Mouse (Mus musculus) thymus, postnatal 25 days (tissue): ENCODE results near the gene Kdm4d.
"Not testable (repeated sequence)": the region's sequence is repeated elsewhere in the genome, so short reads cannot be mapped to it uniquely, and the experiment has no call there.

ENCODE experiments used
- DNase-seq: peaks from one replicate; pipeline ENCODE4 v3.0.0; 2022

The Kdm4d gene

DNA sequence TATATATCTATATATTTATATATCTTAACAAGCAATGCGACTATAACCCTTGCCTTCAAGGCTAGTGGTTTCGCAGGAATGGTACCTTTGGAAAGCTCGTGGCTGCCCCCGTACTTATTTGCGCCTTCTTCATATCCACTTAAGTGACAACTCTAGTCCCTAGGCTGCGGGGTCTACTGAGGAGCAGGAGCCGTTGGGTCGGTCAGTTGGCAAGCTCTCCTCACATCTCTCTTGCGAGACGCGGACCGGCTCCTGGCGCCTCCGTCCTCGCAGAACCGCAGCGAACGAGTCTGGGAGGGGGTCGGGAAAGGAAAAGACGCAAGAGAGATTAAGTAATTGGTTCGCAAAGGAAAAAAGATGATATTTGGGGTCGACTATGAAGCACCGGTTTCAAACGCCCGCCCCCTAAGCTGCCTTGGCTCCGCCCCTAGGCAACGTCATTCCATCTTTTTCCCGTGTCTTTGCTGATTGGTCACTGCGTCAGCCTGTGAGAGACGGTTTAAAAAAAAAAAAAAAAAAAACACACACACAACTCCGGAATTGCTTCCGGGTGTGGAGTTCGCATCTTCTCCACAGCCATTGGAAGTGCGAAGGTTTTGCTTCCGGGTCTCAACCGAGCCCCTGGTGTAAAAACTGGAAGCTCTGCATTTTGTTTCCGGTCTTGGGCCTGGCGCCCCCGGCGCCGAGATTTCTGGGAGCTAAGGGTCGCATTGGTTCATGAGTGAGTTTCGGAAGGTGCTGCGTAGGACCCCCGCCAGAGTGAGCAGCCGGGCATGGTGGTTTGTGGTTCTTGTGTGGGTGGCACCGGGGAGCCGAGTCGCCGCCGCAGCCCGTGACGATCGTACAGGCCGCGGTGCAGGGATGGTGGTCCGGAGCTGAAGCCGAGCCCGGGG lies at the start of gene Kdm4d, which contains the start of gene Cwc15:
Gene Kdm4d, minus strand, starts transcription at position 460 of the 893 bp plus-strand sequence.
Gene Cwc15, plus strand, starts transcription at position 595 of the 893 bp plus-strand sequence.
- DNase-seq: peak; percentile 95

DNA sequence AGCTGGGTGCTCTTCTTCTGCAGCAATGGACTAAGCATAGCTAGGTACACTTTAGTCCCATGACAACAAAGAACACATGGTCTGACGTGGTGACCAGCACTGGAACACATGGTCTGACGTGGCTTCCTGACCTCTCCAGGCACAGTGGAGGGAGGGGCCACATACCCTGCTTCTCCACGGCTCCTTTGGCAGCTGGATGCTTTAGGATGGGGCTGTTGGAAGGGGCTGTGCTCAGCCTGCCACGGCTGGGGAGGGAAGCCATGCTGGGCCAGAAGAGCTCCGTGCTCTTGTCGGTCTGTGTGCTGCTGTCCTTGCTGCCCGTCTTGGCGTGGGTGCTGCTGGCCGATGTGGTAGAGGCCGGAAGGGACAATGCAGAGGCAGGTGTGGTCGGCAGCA lies 48.1 kb upstream of the Kdm4d start:
- no peak for DNase-seq

DNA sequence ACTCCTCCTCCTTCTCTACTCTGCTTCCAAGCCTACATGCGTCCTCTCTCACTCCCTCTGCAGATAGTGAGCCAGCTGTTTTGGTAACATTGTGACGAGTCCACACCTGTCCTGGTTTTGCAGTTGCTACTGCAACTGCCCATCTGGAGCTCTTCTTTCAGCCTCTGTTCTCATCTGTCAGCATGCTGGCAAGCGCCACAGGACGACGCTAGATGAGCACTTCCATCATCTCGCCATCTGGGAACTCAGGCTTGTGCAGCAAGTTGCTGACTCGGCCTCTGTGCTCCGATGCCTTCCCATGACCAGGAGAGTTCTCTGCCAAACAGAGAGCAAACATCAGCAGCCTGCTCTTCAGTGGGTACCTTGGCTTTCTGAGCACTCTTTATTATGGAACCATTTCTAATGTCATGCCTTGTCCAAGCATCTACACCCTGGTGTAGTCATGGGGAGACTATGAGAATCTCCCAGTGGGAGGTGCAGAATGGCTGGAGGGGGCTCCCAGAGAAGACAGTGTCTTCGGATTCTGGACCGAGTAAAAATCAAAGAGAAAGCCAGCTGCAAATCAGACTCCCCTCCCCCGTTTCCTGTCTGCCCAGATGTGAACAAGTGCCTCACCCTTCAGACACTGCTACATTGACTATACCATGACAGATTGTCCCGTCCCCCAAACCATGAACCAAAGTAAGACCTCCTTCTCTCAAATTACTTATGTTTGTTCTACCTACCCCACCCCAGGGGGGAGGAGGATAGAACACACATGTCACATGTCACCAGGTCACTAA lies 47.5 kb upstream of the Kdm4d start:
- DNase-seq: peak; percentile 39

DNA sequence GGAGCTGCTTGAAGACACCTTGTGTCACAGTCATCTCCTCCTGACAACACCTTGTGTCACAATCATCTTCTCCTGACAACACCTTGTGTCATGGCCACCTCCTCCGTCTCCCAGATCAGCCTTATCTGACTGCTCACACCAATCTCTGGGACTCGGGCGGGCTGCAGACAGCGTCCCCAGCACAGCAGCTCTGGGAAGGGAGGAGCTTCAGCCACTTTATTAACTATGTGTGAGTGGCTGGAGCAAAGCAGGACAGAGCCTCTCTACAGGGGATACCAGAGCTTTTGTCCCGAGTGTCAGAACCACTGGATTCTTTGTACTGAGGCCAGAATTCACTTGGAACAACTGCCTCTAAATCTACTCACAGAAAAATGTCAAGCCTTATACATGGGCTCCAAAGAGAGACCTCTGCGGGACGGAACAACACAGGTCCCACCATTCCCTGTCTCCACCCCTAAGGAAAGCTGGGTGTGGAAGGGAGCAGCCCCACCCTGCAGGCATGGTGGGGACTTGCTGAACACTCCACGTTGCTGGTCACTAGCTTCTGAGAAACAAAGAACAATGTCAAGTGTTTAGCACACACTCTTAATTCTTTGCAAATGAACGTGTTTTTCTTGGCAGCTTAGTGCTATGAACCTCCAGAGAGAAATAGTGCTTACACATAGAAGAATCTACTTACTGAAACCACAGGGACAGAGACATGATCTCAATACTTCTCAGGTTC lies 43.9 kb upstream of the Kdm4d start:
- DNase-seq: no peak

DNA sequence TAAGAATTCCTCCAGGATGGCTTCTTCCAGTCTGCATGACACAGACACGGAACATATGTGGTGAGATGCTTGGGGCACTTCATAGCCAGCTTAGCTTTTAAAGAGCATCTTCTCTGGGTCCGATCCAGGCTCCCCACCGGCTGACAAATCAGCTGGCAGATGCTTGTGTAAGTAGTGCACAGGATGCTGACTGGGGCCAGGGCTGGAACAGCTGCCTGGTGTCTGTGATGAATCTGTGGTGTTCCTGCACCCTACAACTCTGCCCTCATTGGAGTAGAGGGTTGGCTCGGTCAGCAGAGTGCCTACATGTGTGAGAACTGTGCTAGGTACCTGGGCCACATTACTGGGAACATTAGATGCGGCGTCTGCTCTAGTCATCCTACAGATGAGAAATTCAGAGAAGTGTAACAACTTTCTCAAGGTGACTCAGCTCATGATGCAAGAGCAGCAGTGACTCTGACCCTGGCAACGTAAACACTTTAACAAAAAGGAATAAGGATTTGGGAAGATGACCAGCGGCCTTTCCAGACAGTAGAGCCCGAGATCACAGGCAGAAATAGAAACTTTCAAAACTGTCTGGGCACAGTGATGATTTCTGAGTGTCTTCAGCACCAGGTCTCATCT lies 34.7 kb upstream of the Kdm4d start:
- DNase-seq: no peak

DNA sequence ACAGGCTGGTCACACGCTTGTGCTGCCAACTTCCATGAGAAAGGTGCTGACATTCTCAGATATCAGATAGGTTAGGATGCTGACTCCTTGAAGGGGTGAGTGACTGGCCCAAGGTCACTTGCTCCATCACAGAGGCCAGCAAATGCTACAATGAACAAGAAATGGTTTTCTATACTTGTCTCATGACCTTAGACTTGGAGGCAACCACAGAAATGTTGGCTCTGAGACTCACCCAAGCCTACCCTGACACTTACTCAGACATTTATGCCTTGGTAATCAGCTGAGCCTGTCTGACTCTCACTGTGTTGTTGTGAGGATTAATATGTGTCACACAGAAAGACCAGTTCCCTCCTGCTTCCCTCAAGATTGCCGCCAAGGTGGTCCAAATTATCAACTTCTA lies 33.4 kb upstream of the Kdm4d start:
- DNase-seq: no peak

DNA sequence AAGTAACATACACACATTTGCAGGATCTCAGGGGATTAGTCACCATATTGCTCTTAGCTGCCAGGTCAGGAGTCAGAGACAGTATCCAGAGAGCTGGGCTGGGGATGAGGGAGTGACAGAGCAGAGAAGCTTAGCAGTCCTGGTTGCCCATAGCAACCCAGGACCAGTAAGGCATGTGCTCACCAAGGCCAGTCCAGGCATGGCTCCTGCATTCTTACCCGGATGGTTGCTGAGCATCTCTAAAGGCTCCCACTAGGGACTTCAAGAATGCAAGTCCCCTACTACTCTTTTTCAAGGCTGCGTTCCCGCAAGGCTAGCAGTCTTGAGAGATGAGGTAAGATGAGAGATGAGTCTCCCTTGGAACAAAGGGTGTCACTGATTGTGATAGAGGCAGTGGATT lies 32.0 kb upstream of the Kdm4d start:
- no peak for DNase-seq

DNA sequence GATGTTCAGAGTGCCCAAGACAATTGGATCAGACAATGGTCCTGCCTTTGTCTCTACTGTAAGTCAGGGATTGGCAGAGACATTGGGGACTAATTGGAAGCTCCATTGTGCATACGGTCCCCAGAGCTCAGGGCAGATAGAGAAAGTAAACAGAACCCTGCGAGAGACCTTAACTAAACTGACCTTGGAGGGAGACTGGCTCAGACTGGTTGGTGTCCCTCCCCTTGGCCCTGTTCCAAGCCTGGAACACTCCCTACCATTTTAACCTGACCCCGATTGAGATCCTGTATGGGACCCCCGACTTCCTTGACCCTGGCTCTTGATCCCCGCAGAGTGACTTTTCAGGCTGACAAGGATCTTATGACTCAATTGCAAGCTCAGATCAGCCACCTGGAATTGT lies 29.7 kb upstream of the Kdm4d start:
- DNase-seq: no peak

DNA sequence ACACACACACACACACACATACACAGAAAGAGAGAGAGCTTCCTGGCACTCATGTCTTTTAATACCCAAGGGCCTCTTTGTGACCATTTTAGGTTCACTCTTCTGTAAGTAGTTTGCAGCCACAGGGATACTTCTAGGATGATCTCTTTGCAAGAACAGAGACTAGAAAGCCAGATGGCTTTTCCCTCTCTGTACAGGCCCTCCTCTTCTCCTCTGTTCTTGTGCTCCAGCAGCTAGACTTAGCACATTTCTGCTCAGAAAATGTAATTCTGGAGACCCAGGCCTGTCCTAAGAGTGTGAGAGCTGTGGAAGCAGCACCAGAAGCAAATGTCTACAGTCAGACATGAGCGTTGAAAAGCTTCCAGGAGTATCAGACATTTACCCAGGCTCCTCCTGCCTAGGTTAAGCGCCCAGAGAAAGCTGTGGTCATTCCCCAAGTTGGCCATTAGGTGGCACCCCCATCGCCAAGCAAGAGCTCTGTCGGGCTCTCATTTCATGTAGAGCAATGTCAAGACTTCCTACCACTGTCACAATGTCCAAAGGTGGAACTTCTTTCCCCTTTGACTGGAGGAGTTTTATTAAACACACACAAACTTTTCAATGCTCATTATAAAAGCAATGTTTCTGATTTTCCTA lies 23.2 kb upstream of the Kdm4d start:
- DNase-seq: peak; percentile 73

DNA sequence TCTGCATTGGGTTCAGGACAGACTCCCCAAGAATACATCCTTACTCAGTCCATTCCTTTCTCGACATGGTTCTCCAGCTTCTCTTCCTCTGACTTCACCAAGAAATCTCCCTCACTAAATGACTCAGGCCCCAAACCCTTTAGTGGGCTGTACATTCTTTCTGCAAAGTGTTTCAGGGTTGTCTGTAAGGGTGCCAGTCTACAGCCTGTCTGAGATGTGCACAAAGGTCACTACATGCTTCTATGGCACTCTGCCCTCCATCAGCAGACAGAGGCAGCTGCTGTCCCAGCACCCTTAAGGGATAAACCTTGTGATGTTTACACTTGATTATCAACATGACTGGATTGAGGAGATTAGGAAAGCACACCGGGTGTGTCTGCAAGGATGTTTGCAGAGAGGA lies 21.4 kb upstream of the Kdm4d start:
- no peak for DNase-seq

DNA sequence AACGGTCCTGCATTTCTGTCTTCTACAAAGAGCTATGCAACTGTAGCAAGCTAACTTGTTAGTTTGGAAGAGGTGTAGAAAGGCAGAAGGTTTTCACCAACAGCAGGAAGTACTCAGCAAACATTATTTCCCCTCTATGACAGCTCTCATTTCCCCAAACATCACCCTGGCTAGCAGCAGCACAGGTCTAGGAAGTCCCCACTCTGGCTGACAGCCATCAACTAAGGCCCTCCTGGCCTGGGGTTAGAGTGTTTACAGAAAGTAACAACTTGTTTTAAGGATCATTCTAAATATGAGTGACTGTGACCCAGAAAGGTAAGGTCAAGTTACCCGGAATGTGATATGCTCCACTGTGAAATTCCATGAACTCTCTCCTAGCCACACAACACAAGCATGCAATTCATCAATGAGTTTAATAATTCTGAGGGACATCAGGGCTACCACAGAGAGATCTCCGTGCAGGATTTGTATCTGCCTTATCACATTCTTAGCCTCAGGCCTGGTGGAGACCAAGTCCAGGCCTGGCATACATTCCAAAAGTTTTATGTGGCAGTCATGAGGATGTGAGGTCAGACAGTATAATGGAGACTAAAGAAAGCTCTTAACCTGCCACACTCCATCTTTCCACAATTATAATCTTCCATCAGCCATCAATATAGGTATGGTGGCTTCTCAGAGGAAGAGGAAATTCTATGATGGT lies 20.8 kb upstream of the Kdm4d start:
- no peak for DNase-seq

DNA sequence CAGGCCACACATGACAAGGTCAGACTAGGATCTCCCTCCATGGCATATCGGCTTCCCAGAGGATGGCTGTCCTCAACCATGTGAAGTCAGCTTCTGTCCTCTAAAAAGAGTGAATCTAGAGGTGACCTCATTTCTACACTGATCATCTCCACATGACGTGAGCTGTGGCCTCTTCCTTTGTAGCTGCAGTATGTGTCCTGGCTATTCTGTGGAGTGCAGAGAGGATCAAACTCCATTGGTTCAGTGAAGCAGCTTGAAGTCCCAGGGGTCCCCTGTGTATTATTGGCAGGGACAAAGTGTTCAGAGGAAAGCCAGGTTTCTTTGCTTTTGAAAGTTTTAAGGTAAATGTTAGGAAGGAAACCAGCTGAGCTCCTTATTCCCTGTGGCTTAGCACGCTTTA lies 17.8 kb upstream of the Kdm4d start:
- DNase-seq: no peak

DNA sequence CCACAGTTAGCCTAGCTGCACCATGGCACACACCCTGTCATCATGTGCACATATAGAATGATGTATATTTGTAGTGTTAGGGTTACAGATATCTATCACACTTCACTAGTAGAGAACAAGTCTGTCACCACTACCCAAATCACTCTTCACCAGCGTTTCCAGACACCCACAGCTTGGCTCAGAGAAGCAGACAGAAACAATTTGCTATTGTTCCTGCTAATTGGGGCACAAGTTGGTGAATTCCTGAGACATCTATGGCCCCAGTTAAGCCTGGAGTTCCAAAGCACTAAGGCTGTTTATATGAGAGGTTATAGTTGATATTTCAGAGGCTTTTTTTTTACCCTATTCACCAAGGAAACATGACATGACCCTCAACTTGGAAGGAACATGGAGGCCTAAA lies 17.0 kb upstream of the Kdm4d start:
- DNase-seq: no peak

DNA sequence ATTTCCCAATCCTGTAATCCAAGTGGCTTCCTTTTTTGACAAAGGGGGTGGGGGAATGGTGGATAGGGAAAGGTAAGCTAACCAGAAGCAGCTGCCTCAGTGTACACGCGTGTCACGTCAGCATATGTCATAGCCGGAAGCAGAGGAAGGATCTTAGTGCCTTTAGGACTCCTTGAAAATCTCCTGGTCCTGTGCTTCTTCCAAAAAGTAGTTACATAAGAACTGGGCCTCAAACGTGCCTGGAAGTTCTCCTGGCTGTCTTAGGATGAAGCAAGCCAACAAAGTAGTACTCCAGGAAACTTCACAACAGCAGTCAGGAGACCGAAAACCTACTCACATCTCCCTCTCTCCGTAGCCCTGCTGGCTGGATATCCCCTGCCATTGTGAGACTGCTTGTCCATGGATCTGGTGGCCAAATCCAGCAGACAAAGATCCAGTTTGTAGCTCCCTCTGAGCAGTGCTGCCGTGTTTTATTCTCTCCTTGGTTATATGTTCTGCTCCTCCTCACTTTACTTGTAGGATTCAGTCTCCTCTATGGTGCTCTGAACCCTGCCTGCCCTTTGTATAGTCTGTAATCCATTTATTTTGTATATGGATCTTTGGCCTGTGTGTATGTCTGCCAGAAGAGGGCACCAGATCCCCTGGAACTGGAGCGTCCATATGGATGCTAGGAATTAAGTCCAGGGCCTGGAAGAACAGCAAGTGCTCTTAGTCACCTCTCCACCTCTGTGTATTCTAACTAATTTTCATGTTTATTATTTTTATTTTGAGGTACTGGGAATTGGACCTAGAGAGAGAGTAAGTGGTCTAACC lies 12.6 kb upstream of the Kdm4d start:
- no peak for DNase-seq

DNA sequence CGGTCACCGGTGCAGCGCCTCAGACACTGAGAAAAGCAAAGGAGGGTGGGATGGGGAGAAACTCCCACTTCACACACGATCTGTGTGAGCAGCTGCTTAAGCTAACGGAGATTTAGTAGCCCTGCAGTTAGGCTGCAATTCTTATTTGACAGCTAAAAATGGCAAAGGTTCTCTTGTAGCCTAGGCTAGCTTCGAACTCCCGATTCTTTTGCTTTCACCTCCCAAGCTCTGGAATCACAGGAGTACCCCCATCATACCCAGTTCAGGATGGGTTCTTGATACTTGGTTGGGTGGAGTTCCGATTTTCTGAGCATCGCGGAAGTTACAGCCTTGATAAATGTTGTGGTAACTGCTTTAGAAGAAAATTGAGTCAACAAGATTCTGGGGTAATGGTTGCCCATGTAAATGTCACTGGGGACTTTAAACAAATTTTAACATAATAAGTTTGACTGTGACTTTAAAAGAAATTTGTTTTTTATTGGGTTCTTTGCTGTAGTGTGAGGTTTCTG lies 688 bp upstream of the Kdm4d start:
- DNase-seq: no peak

DNA sequence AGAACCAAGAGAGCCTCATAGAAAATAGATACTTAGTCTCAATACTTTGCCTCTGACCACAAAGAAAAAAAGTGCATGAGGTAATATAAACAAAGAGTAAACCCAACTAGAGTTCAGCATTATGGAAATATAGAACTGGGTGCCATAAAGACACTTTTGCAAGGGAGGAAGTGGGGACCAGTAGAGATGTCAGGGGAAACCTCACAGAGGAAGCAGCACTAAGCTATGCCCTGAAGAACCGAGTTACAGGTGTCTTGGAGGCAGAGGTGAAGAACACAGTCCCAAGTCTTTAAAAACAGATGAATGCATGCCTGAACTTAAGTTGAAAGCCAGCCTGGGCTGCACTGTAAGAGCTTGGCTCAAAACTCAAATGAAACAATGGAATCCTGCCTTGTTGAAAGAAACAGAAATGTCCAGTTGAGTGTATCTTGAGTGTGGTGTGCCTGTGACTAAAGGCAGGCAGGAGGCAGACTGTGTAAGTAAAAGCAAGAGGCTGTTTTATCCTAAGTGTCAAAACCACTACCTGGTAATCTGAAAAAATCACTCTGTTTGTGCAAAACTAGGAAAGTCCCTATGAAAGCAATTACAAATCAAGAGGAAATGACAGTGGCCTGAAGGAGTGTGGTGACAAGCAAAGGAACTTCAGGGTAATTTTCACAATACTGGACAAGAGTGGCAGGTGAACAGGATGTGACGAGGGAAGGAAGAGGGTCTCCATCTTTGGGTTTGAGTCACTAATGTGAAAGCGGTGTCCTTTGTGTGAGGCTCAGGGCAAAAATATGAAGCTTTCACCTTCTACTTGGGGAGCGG lies 1.2 kb downstream of the Kdm4d start:
- peak; percentile 16 for DNase-seq

DNA sequence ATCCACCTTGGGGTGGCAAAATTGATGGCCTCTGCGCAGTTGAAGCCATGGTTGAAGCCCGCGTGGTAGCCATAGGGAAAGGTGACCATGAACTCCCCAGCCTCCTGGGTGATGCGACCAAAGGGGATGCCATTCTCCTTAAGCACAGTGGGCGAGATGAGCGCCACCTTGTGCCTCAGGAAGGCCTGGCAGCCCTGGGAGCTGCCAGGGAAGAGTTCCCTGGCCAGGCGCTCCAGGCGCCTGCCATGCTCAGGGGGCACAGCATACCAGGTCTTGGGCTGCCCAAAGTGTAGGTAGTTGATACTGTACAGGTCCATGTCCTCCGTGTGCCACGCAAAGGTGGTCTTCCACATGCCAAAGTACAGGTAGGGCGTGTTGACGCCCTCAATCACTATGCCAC lies 36.6 kb downstream of the Kdm4d start:
- DNase-seq: not testable (repeated sequence)

DNA sequence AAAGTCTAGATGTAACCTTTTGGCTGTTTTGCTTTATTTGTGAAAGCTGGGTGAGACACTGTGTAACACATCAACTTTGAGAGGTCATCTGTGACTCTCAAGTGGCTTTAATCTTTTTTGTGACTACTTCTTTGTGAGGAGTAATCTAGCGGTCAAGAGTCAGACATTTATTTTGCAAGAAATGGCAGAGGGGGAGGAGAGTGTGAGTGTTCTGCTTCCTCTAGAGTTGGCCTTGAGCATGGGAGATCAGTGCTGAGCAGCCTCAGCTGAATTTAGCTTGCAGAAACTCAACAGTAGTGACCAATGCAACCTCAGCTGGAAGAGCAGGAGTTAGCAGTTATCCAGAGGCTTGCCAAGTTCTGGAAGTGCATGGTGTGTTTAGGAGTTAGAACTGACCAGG lies 37.7 kb downstream of the Kdm4d start:
- DNase-seq: not testable (repeated sequence)

DNA sequence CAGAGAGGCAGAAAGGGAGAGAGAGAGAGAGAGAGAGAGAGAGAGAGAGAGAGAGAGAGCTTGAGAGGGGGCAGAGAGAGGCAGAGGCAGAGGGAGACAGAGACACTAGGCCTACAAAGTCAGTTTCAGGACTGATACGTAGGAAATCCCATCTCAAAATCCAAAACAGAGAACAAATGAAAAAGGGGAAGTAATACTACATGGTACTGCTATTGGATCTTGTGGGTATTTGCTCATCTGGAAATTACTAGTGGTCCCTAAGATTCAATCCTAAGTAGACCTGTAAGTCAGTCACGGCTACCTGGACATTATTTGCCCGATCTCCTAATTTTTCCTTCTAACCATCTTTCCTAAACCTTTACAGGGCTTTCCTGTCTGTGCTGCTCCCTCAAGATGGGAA lies 44.0 kb downstream of the Kdm4d start:
- no peak for DNase-seq

DNA sequence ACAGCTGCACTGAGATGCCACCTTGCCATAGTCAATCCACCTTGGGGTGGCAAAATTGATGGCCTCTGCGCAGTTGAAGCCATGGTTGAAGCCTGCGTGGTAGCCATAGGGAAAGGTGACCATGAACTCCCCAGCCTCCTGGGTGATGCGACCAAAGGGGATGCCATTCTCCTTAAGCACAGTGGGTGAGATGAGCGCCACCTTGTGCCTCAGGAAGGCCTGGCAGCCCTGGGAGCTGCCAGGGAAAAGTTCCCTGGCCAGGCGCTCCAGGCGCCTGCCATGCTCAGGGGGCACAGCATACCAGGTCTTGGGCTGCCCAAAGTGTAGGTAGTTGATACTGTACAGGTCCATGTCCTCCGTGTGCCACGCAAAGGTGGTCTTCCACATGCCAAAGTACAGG lies 49.2 kb downstream of the Kdm4d start:
- not testable (repeated sequence) for DNase-seq
